Mouse (Mus musculus) erythroid progenitor cell, adult 5-6 weeks (primary cell): ENCODE measurements around the gene Ptgfrn. TPM values are rescaled to one million over a fixed set of nuclear protein-coding genes. Genes with fewer than 3 reads are reported as not detected.

Source experiments
- ATAC-seq: replicated peaks from 2 replicates; pipeline ENCODE4 v1.8.0; 2016; ENCODE audit warnings: moderate number of reproducible peaks, mild to moderate bottlenecking, moderate TSS enrichment, inconsistent platforms; ENCODE audit not compliant: poor library complexity, low FRiP score, severe bottlenecking
- total RNA-seq, 2 experiments: library from RNA; stranded (forward) in 1 of 2; stranded (reverse) in 1 of 2; fragments of 150-400 nt in 1 of 2; fragments of 186-747, 209-891 nt in 1 of 2; gene quantifications; 2 replicates each; pipeline versions ENCODE4 v1.2.3 to v1.2.4; 2015 to 2017; ENCODE audit warnings: low replicate concordance in 2 of 2

Gene Ptgfrn
- total RNA-seq, 2 experiments from 2014 or later, result 0.84 TPM; not detected in 1

DNA sequence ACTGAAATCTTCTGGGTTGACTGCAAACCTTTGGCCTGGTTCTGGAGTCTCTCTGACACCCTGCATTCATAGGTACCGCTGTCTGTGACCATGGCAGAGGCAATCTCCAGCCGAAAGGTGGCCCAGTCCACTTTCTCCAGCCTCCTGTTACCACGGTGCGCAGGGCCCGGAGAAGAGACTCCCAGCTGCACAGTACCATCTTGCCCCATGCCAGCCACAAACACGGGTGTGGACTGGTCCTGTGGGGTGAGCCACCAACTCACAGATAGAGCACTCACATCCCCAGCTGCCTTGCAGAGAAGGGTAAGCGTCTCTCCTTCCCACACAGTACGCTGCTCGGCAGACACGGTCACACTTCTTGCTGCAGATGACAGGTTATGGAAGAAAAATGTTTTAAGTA lies 97.1 kb downstream of the Ptgfrn start:
- ATAC-seq, result no peak

DNA sequence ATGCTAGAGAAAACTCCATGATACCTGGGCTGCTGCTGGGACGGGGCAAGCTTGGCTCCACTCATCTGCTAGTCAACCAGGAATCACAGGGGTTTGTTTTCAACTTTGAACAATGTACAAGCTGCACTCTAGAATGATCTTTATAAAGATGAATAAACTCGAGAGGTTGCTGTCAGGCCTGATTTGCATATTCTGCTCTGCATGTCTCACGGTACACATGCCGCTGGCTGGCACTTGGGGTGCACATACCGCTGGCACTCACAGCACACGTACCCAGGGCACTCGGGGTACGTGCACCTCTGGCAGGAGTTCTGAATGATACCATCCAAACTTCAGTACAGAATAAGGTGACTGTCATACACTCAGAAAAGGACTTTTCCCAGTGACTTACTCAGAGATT lies 97.5 kb downstream of the Ptgfrn start:
- ATAC-seq, result no peak

DNA sequence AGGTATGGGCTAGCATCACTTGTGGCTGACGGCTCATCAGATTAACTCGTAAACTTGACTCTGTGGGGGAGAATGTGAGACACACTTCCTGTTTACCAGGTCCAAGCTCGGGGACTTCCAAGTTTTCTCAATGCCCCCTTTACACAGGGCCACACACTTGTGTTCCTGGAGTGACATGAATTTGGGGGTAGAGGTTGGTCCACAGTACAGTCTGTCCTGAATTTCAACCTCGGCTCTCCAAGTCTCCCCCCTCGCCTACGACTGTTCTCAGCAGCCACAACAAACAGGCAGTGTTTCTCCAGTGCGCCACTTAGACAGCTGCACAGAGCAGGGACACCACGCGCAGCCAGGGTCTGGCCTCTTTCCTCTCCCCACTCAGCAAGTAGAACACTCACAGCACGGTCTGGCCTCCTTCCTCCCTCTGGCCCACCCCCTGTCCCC lies 97.9 kb downstream of the Ptgfrn start:
- ATAC-seq, result no peak

DNA sequence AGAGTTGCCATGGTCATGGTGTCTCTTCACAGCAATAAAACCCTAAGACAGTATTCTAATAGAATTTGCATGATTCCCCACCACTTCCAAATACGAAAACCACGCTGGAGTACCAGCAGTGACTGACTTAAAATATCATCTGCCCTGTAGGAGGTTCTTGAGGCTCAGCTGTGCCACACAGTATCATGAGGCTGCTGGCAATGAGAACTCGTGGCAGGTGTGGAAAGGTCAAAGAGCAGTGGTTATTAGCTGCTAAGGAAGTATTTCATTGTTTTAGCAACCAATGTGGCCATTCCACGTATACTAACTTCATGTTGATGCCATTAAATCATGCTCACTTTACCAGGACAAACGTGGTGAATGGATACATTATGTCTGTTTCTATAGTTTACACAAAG lies 98.9 kb downstream of the Ptgfrn start:
- ATAC-seq, result no peak

DNA sequence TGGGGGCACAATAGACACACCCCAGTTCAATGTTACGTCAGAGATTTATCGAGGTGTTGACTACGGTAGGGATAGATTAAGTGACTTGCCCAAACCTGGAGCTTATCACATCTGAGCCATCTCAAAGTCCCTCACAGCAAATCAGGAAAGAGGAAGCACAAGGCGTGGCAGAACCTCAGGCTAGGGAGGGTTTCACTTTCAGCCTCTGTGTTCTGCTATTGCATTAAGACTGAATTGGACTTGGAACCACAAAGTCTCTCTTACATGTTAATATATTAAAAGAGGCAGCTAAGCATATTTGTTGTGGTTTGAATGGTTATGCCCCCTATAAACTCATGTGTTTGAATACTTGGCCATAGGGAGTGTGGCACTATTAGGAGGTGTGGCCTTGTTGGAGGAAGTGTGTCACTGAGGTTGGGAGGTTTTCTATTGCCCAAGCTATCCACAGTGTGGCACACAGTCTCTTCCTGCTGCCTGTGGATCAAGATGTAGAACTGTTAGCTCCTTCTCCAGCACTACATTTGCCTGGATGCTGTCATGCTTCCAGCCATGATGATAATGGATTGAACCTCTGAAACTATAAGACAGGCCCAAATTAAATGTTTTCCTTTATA lies 99.4 kb downstream of the Ptgfrn start:
- ATAC-seq, result no peak

DNA sequence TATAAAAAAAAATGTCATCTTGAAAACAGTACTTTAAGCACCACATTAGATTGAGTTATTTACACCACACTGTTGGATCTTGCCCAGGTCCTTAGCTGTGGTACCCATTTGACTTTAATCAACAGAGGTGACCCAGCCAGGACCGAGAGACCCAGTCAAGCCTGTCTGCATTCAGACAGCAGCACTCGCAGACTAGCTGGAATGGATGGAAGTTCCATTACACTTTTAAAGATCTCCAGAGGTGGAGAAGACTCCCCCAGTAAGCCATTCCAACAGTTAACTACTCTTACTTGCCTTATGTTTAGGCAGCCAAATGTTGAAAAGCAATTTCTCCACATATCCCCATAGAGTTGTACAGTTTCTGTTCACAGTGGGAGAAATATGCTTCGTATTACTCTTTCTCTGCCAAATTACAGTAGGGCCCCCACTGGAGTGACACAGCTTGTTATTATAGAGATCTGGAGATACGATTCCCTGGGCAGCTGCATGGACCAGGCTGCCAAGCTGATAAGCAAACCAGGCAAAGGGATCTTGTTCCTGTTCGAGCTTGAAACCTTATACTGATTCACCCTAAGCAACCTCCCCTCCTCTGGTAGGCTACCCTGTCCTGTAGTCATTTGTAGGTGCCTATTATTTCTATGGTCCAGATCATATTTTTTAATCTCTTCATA lies 102.8 kb downstream of the Ptgfrn start:
- no peak for ATAC-seq

DNA sequence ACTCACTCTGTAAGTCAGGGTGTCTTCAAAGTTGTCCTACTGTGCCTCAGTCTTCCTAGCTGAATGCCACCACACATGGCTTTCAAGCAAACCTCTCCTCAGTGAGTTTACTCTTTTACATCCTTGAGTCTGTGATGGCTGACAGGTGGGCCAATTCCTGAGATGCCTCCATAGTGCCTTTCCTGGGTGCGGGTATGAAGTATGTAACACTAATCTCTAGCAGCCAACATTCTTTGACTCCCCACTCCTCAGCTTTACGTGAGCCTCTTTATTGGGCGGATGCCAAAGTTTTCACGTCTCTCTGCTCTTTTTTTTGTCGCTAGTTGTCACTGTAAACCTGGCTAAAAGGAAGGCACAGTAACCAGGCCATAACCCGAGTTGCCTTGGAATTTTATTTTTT lies 104.7 kb downstream of the Ptgfrn start:
- ATAC-seq, result no peak

DNA sequence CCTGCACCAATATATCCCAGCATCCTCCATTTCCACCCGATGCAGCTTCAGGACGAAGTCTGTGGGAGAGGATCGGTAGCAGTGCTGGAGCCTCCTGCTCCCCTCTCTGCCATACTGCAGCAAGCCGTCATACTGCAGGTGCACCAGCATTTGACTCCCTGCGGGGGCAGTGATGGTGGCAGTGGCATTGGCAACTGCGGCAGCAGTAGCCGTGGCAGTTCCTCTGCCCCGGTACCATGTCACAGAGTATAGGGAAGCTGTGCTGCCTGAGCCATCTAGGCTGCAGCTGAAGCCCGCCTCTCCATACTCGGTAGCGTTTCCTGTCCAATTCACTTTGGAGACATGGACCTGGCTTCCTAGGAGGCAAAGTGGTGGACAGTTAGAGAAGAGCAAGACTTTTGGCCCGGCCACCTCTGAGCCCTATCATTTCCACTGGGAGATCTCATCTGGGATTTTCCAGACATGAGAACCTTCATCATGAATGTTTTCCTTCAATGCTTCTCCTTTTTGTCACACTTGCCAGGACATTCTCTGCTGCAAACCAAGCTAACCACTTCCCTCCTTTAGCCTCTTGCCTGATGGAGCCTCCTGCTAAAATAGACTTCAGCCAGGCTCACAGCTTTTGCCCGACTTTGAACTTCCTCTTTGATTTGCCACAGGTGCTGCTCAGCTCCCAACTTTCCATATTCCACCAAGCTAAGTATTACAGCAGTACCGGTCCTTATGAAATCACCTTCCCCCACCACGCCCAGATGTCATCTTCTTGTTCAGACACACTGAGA lies 106.3 kb downstream of the Ptgfrn start:
- ATAC-seq, result no peak

DNA sequence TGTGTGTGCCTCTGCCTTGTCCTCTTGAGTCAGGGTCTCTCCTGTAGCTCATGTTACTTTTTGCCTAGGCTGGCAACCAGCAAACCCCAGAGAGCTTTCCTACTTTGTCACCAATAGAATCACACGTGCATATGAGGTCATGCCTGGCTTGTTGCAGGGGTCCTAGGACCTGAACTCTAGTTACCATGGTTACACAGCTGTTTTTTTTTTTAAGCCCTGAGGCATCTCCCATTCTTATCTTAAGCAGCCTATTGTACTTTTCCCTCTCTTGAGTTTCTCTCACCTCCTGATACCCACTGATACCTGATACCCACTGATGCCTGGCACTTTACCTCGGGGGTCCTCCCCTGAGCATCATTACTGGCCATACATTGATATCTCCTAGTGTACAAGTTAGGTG lies 110.3 kb downstream of the Ptgfrn start:
- no peak for ATAC-seq

DNA sequence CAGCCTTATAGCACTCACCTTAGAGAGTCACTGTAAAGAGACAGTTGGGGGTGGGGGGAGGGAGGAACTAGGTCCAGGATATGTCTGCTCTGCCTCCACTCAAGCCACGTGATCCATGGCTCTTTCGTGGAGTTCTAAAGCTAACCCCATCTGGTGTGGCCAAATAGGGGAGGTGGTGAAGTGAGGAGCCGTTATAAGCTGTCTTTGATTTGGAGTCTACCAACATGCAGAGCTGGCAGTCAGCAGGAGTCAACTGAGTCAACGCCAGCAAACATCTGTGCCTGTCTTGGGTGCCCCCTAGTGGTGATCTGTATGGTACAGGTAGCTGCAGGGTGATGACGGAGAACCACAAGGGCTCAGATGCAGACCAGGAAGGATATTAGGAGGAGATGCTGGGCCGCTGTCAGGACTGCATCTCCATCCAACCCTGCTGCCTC lies 111.2 kb downstream of the Ptgfrn start:
- peak; percentile 74 for ATAC-seq

DNA sequence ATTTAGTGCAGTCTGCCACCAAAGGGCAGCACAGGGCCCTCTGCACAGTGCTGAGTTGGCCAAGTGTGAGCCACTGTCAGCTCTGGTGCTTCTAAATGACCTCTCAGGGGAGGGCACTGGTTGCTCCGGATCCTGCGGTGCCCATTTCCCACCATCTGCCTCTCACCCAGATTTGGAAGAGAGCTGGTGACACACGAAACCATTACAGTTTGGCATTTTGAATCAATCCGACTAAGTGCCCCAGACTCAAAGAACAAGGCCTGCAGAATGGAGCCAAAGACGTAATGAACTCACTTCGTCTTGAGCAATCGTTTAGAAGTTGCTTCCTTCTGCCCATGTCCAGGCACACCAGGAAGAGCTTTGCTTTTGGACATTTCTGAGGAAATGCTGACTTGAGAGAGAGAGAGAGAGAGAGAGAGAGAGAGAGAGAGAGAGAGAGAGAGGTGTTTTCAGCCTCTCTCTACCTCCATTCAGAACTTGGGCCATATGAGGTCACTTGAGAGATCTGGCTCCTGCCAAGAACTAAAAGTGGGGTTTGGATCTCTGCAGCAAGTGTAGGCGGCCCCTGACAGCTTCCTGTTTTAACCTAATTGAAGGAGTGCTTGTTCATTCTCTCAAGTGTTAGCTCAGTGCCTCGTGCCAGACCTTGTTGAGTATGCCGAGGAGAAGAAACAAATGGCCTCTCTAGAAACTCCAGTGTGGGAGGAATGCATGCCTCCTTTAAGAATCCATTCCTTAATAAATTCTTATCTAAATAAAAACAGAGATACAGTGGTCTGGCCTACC lies 112.1 kb downstream of the Ptgfrn start:
- ATAC-seq, result no peak

DNA sequence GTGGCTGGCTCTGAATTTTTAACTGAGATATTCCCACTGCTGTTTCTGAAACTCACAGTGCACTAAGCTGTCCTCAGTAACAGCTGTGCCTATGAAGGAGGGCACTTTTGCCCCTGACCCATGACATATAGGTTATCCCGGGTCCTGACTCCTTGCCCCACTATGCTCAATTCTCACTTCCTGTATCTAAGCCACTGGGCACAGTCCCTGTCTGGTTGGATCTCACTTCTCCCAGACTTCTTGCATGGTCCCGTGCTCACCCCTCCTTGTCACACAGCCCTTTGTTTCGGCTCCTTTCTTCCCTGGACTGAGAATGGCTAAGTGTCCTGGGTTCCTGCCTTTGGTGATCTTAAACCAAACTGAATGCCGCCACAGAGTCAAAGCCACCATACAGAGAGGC lies 115.8 kb downstream of the Ptgfrn start:
- ATAC-seq, result no peak

DNA sequence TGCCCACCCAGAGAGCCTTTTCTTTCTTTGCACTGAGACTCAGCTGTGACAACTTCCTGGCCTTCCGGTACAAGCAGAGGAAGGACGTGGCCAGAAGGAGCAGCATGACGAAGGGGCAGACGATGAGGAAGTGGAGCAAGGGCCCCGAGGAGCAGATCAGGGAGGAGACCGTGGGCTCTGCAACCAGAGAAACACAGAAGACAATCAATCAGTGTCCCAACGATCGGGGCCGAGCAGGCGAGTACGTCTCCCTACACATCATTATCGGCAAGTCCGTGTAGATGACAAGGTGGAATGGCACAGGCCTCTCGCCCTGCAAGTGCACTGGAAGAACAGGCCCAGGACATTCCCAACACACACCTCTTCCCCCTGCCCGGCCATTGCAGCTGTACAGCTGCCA lies 116.4 kb downstream of the Ptgfrn start:
- no peak for ATAC-seq

DNA sequence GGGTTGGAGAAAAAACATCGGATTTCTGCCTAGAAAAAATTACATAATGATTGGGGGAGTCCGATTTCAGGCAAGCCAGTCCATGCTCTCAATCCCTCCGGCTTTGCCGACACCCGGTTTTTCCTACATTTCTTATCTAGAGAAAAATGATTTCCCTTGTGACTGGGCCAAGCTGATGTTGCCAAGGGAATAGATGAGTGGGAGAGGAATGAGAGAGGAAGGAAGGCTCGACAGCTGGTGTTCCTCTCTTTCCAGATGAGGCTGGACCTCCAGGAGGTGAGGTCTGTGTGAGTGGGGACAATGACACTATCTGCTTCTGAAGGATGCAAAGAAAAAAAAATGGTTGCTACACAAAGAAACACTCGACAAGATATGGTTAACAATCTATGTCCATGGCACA lies 116.9 kb downstream of the Ptgfrn start:
- no peak for ATAC-seq

Other genes starting within 250 kb of the Ptgfrn start
- gene Trim45, start 188.1 kb downstream of the Ptgfrn start, total RNA-seq (2015; ENCODE audit: low replicate concordance), result 0.36 TPM in 1 of 2 replicates, not detected in the other
- gene Trim45, start 188.1 kb downstream of the Ptgfrn start, total RNA-seq (2017; ENCODE audit: low replicate concordance), result 2.8 and 3.6 TPM in 2 replicates
- 24.3 and 31.7 TPM in 2 replicates for gene Ttf2, start 140.6 kb downstream of the Ptgfrn start, total RNA-seq (2015; ENCODE audit: low replicate concordance)
- gene Ttf2, start 140.6 kb downstream of the Ptgfrn start, total RNA-seq (2017; ENCODE audit: low replicate concordance), result 51.3 and 51.6 TPM in 2 replicates
- gene Cd101, start 80.7 kb downstream of the Ptgfrn start, total RNA-seq (2015; ENCODE audit: low replicate concordance), result 1.7 TPM in 1 of 2 replicates, not detected in the other
- 0.64 and 0.83 TPM in 2 replicates for gene Cd101, start 80.7 kb downstream of the Ptgfrn start, total RNA-seq (2017; ENCODE audit: low replicate concordance)
- 8.6 and 17.6 TPM in 2 replicates for gene Cd2, start 177.7 kb upstream of the Ptgfrn start, total RNA-seq (2015; ENCODE audit: low replicate concordance)
- 22.8 and 28.4 TPM in 2 replicates for gene Cd2, start 177.7 kb upstream of the Ptgfrn start, total RNA-seq (2017; ENCODE audit: low replicate concordance)